Mouse (Mus musculus) kidney, adult 2 months (tissue): Measurements from ENCODE around the gene Zfp57. TPM values are rescaled to one million over a fixed set of nuclear protein-coding genes. Genes with fewer than 3 reads are reported as not detected.

ENCODE experiments used
- DNase-seq: peaks from one replicate; pipeline ENCODE4 v3.0.0; 2021
- H3K27ac ChIP-seq: fragments of 200-500 bp; 2 replicates; pipeline ENCODE4 v1.5.1; 2012; ENCODE audit warnings: low read depth, low read length, control low read depth, inconsistent platforms; ENCODE audit not compliant: insufficient read depth
- H3K27me3 ChIP-seq: fragments of 200-500 bp; replicated peaks from 2 replicates; pipeline ENCODE4 v1.6.1; 2012; ENCODE audit warnings: mild to moderate bottlenecking, moderate library complexity, low read length, inconsistent platforms; ENCODE audit not compliant: control insufficient read depth, insufficient read depth
- H3K36me3 ChIP-seq: fragments of 200-500 bp; 2 replicates; pipeline ENCODE4 v1.6.1; 2012; ENCODE audit warnings: mild to moderate bottlenecking, moderate library complexity, low read length, inconsistent platforms; ENCODE audit not compliant: control insufficient read depth, insufficient read depth
- H3K4me1 ChIP-seq: fragments of 200-500 bp; 2 replicates; pipeline ENCODE4 v1.6.1; 2011; ENCODE audit warnings: low read length; ENCODE audit not compliant: control insufficient read depth, insufficient read depth
- H3K4me3 ChIP-seq: fragments of 200-500 bp; 2 replicates; pipeline ENCODE4 v1.5.1; 2011; ENCODE audit warnings: mild to moderate bottlenecking, low read depth, low read length, control low read depth; ENCODE audit not compliant: insufficient read depth
- CTCF ChIP-seq: fragments of 200-500 bp; conservative IDR thresholded peaks from 2 replicates; pipeline ENCODE4 v1.5.1; 2011; ENCODE audit warnings: low read depth, mild to moderate bottlenecking, control low read depth, low read length, moderate library complexity, mixed read lengths; ENCODE audit not compliant: insufficient read depth, insufficient read length
- POLR2A ChIP-seq: fragments of 200-500 bp; IDR thresholded peaks from one replicate; pipeline ENCODE4 v1.6.1; 2011; ENCODE audit warnings: low read depth, low read length, control low read depth
- WGBS: fragments of 180-500 bp; shearing (Covaris S2); methylation state at CpG from one replicate; pipeline ENCODE4 v1.1.7; 2018; 5-methylcytosine and 5-hydroxymethylcytosine counted together
- polyA plus RNA-seq: library from polyadenylated mRNA; depleted of rRNA; stranded (reverse); fragments of >200 nt; gene quantifications from 2 replicates; pipeline ENCODE4 v1.2.3, GENCODE M21; 2012; rRNA removed

The Zfp57 gene
- polyA plus RNA-seq, 1 experiment = 2.0 TPM

DNA sequence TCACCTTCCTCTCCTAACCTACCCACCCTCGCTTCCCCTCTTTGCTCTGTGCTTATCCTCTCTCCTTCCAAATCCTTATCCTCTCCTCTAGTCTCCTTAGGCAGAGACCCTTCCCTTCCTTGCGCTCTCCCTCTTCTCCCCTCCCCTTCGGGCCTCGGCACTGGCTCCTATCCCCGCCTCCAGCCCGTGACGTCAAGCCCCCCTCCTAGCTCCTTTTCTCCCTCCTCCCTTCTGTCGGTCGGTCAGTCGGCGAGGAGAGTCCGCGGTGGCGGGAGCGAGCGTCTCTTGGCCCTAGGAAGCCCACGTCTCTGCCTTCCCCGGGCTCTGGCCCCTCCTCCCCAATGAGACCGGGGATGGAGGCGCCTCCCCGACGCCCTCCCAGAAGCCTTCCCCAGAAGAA, 49.4 kb downstream of the Zfp57 start:
- Histone ChIP-seq H3K27me3 (no peaks in the 10 kb centered on the region), H3K27ac (no peak overlapping the region), H3K36me3 (no peaks in the 10 kb centered on the region; the same call in 1 of the 2 replicates), H3K4me3 (peak overlapping the region; percentile 55), H3K4me1 (no peaks in the 10 kb centered on the region; the same call in 1 of the 2 replicates)
- peak; percentile 52 for TF ChIP-seq POLR2A
- no peak for TF ChIP-seq CTCF
- WGBS = 5% methylated on average over 21 of the region's 22 CpGs
- peak; percentile 78 for DNase-seq

DNA sequence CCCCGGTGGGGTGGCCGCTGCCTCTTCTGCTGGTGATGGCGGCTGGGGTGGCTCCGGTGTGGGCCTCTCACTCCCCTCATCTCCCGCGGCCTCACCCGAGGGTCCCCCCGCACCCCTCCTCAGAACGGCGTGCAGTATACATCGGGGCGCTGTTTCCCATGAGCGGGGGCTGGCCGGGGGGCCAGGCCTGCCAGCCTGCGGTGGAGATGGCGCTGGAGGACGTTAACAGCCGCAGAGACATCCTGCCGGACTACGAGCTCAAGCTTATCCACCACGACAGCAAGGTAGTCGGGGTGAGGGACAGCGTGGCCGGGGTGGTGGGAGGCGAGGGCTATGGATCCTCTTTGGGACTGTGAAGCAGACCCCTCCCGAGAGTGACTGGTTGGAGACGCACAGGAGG, 49.9 kb downstream of the Zfp57 start:
- 26% methylated on average over 27 of the region's 27 CpGs for WGBS
- Histone ChIP-seq H3K36me3 (no peaks in the 10 kb centered on the region; the same call in 1 of the 2 replicates), H3K27ac (no peak overlapping the region), H3K4me3 (peak overlapping the region; percentile 55; the same call in 1 of the 2 replicates), H3K4me1 (no peaks in the 10 kb centered on the region; the same call in 1 of the 2 replicates), H3K27me3 (no peaks in the 10 kb centered on the region)
- no peak for DNase-seq
- no peak for TF ChIP-seq POLR2A
- TF ChIP-seq CTCF = no peak

DNA sequence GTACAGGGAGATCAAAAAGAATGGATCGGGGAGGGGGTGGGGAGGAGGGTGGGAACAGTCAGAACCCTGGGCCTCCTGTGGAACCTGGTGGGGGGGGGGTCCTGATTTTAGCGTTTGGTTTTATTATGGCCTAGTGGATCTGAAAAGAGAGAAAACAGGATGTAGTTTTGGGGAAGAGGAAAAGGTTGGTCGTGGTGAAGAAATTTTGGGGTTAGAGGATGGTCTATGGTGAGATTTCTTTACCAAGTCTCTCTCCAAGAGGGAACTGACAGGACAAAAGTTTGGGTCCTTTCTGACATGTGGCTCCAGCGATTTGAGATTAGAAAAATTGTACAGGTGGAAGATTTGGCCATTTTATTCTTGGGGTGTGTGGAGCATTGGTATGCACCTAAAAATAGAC, 50.8 kb downstream of the Zfp57 start:
- DNase-seq = no peak
- no peaks in the 10 kb centered on the region; the same call in 1 of the 2 replicates for H3K4me1 ChIP-seq
- 67% methylated on average over 4 of the region's 4 CpGs for WGBS
- H3K4me3 ChIP-seq = no peak overlapping the region
- no peak for TF ChIP-seq POLR2A
- no peak for TF ChIP-seq CTCF
- no peak overlapping the region for H3K27ac ChIP-seq
- H3K27me3 ChIP-seq = no peaks in the 10 kb centered on the region
- H3K36me3 ChIP-seq = no peaks in the 10 kb centered on the region; the same call in 1 of the 2 replicates

DNA sequence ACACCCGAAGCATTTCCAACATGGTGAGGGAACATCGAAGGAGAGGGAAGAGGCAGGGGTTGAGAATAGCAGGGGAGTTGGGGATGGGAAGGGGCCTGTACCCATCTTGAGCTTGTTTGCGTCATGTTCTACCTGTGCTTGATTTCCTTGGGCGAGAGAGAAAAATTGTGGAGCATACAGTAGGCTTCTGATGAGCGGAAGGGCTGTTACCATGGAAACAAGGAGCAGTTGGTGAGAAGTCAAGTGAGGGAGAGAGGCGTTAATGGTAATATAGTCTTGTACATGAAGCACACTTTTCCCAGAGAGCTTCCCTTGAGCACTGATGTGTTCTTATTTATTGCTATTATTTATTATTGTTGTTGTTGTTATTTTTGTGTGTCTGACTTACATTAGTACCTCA, 56.0 kb downstream of the Zfp57 start:
- 92% methylated on average over 6 of the region's 6 CpGs for WGBS
- Histone ChIP-seq H3K4me3 (no peak overlapping the region), H3K27ac (no peak overlapping the region), H3K27me3 (no peaks in the 10 kb centered on the region), H3K4me1 (no peaks in the 10 kb centered on the region), H3K36me3 (no peaks in the 10 kb centered on the region; the same call in 1 of the 2 replicates)
- no peak for DNase-seq
- no peak for TF ChIP-seq POLR2A
- no peak for TF ChIP-seq CTCF

Other genes starting within 250 kb of the Zfp57 start
- not detected in 2 replicates for gene H2-M10.5, start 228.3 kb upstream of the Zfp57 start, polyA plus RNA-seq
- not detected in 2 replicates for gene H2-M10.6, start 189.0 kb upstream of the Zfp57 start, polyA plus RNA-seq
- gene Trim26, start 164.0 kb upstream of the Zfp57 start, polyA plus RNA-seq = 27.2 and 30.4 TPM in 2 replicates
- gene Trim15, start 134.0 kb upstream of the Zfp57 start, polyA plus RNA-seq = 0.22 and 0.38 TPM in 2 replicates
- gene Trim10, start 131.6 kb upstream of the Zfp57 start, polyA plus RNA-seq = 0.11 TPM in 1 of 2 replicates, not detected in the other
- 0.13 TPM in 1 of 2 replicates, not detected in the other for gene Trim40, start 111.0 kb upstream of the Zfp57 start, polyA plus RNA-seq
- not detected in 2 replicates for gene Trim31, start 103.0 kb upstream of the Zfp57 start, polyA plus RNA-seq
- 0.36 and 0.69 TPM in 2 replicates for gene Rnf39, start 58.2 kb upstream of the Zfp57 start, polyA plus RNA-seq
- 54.9 and 73.8 TPM in 2 replicates for gene Ppp1r11, start 49.4 kb upstream of the Zfp57 start, polyA plus RNA-seq
- 26.5 and 33.7 TPM in 2 replicates for gene Znrd1, start 42.6 kb upstream of the Zfp57 start, polyA plus RNA-seq
- 3.1 and 4.2 TPM in 2 replicates for gene Znrd1as, start 42.6 kb upstream of the Zfp57 start, polyA plus RNA-seq
- gene 2410137M14Rik, start 19.9 kb upstream of the Zfp57 start, polyA plus RNA-seq = 0.25 TPM in 1 of 2 replicates, not detected in the other
- gene H2-M5, start 11.6 kb upstream of the Zfp57 start, polyA plus RNA-seq = 0.03 and 0.08 TPM in 2 replicates
- gene Mog, start 22.2 kb downstream of the Zfp57 start, polyA plus RNA-seq = not detected in 2 replicates
- gene Gabbr1, start 44.8 kb downstream of the Zfp57 start, polyA plus RNA-seq = 21.0 TPM in 2 replicates
- gene Olfr90, start 87.3 kb downstream of the Zfp57 start, polyA plus RNA-seq = not detected in 2 replicates
- gene Olfr91, start 97.1 kb downstream of the Zfp57 start, polyA plus RNA-seq = not detected in 2 replicates
- gene Olfr92, start 118.9 kb downstream of the Zfp57 start, polyA plus RNA-seq = not detected in 2 replicates
- gene Olfr93, start 160.3 kb downstream of the Zfp57 start, polyA plus RNA-seq = not detected in 2 replicates
- gene Ubd, start 192.7 kb downstream of the Zfp57 start, polyA plus RNA-seq = 0.20 and 1.6 TPM in 2 replicates
- gene Olfr94, start 199.8 kb downstream of the Zfp57 start, polyA plus RNA-seq = not detected in 2 replicates
- gene Olfr95, start 212.0 kb downstream of the Zfp57 start, polyA plus RNA-seq = not detected in 2 replicates
- gene Olfr96, start 219.0 kb downstream of the Zfp57 start, polyA plus RNA-seq = not detected in 2 replicates
- not detected in 2 replicates for gene Olfr97, start 236.2 kb downstream of the Zfp57 start, polyA plus RNA-seq